ENCODE assay signal across 11 mouse cellular contexts in the genomic region with DNA sequence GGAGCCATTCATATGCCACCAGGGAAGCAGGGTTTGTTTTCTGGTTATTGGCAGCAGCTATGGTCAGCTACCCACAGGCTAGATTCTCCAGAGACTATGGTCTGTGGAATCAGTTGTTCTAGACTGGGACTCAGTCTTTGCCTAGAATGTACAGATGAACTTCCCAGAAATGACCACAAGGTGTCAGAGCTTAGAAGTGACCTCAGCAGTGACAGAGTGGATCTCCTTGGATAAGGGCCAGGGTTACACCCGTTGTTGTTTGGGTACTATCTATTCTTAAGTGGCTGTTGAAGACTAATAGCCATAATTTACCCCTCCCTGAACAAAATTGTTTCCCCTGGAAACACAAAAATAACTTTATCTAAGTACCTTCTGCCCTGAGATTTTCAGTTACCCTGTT. TPM values are rescaled to one million over a fixed set of nuclear protein-coding genes. Genes with fewer than 3 reads are reported as not detected.
DNase-seq lines count a peak whose midpoint lies in the region; ATAC-seq and TF ChIP-seq lines count a peak whose summit lies in the region.
"Had no signal": no experiment of that assay in that cellular context is flagged by ENCODE, and none has a peak within 500 bp of the region (broad histone marks: within the 10 kb centered on the region; RNA-seq: fewer than 3 reads in every experiment).

No protein-coding gene starts in this region.

- H3K36me3 ChIP-seq in forebrain, embryonic 14.5 days (ENCODE audit: control insufficient read depth, insufficient read depth, low read length): no peaks in the 10 kb centered on the region
- no peaks in the 10 kb centered on the region for H3K36me3 ChIP-seq in forebrain, embryonic 11.5 days (ENCODE audit: control insufficient read depth, insufficient read depth, low read length)
- H3K36me3 ChIP-seq in liver, embryonic 14.5 days (replicated peaks; ENCODE audit: control insufficient read depth, insufficient read depth, low read depth): no peaks in the 10 kb centered on the region
- H3K36me3 ChIP-seq: embryonic facial prominence, embryonic 13.5 days; heart, embryonic 13.5 days had no signal

- no peak for ATAC-seq in forebrain, embryonic 14.5 days
- ATAC-seq in forebrain, embryonic 11.5 days (replicated peaks; ENCODE audit: low FRiP score): no peak
- ATAC-seq in liver, embryonic 14.5 days (ENCODE audit: insufficient read depth): no peak

- 13% methylated on average over 1 of the region's 1 CpGs for WGBS in forebrain, embryonic 14.5 days
- 32% methylated on average over 1 of the region's 1 CpGs for WGBS in forebrain, embryonic 11.5 days
- 8% methylated on average over 1 of the region's 1 CpGs for WGBS in liver, embryonic 14.5 days (ENCODE audit: insufficient replicate concordance)

- no peaks in the 10 kb centered on the region for H3K9me3 ChIP-seq in forebrain, embryonic 14.5 days (replicated peaks; ENCODE audit: control insufficient read depth, low read length)
- H3K9me3 ChIP-seq in forebrain, embryonic 11.5 days (ENCODE audit: control insufficient read depth, low read length): no peaks in the 10 kb centered on the region
- H3K9me3 ChIP-seq in liver, embryonic 14.5 days (ENCODE audit: control insufficient read depth, low read length): no peaks in the 10 kb centered on the region
- H3K9me3 ChIP-seq: embryonic facial prominence, embryonic 13.5 days; heart, embryonic 13.5 days had no signal

- no peak for TF ChIP-seq POLR2A in cortical plate, adult 2 months (IDR thresholded peaks at IDR 0.05; ENCODE audit: extremely low read depth, insufficient read depth, low read length)

- no peak for TF ChIP-seq EP300 in liver, embryonic 14.5 days (IDR thresholded peaks at IDR 0.05; ENCODE audit: low read depth)

- intact Hi-C loops in gastrocnemius, postnatal 14 days (cut with DNase I; ENCODE audit: low total_unique reads): no loop called here

- H3K27ac ChIP-seq in forebrain, embryonic 14.5 days (ENCODE audit: low read depth, low read length): no peak overlapping the region
- H3K27ac ChIP-seq in forebrain, embryonic 11.5 days (ENCODE audit: low read depth, low read length): no peak overlapping the region
- H3K27ac ChIP-seq in liver, embryonic 14.5 days: no peak overlapping the region
- no peak overlapping the region for H3K27ac ChIP-seq in cortical plate, adult 2 months (ENCODE audit: insufficient read depth, low read length)
- H3K27ac ChIP-seq: embryonic facial prominence, embryonic 13.5 days; heart, embryonic 13.5 days had no signal

- no peaks in the 10 kb centered on the region for H3K4me1 ChIP-seq in forebrain, embryonic 14.5 days (ENCODE audit: control insufficient read depth, insufficient read depth, low read length)
- no peaks in the 10 kb centered on the region for H3K4me1 ChIP-seq in forebrain, embryonic 11.5 days (replicated peaks; ENCODE audit: control insufficient read depth, insufficient read depth, low read length)
- H3K4me1 ChIP-seq in liver, embryonic 14.5 days (replicated peaks; ENCODE audit: control insufficient read depth in 2 of 2, insufficient read depth in 2 of 2, low read length in 1 of 2): peaks cover 0 to 6% of the 10 kb centered on the region in 2 experiments; a peak in 1 of 4 replicates
- H3K4me1 ChIP-seq in cortical plate, adult 2 months (ENCODE audit: control insufficient read depth, insufficient read depth, low read length): no peaks in the 10 kb centered on the region
- H3K4me1 ChIP-seq: embryonic facial prominence, embryonic 13.5 days had no signal

- peak; percentile 60 for DNase-seq in forebrain, embryonic 14.5 days (ENCODE audit: low spot score)
- no peak for DNase-seq in forebrain, embryonic 11.5 days (ENCODE audit: low spot score)
- DNase-seq in liver, embryonic 14.5 days (ENCODE audit: low read depth in 3 of 3, low spot score in 3 of 3): no peak
- no peak for DNase-seq in liver
- DNase-seq in retina, embryonic 14.5 days (ENCODE audit: low spot score): peak; percentile 78
- DNase-seq in T-cell, adult 2 months (ENCODE audit: low spot score): no peak
- DNase-seq in gastrocnemius, postnatal 14 days: no peak

- no peak overlapping the region for H3K4me2 ChIP-seq in forebrain, embryonic 14.5 days (ENCODE audit: low read length)
- H3K4me2 ChIP-seq in forebrain, embryonic 11.5 days (ENCODE audit: low read depth, low read length, severe bottlenecking): no peak overlapping the region
- no peak overlapping the region for H3K4me2 ChIP-seq in liver, embryonic 14.5 days (ENCODE audit: low read depth)
- H3K4me2 ChIP-seq: embryonic facial prominence, embryonic 13.5 days; heart, embryonic 13.5 days had no signal

- no peak overlapping the region for H3K4me3 ChIP-seq in forebrain, embryonic 14.5 days (ENCODE audit: low read depth, low read length)
- H3K4me3 ChIP-seq in forebrain, embryonic 11.5 days (ENCODE audit: low read depth, low read length): no peak overlapping the region
- no peak overlapping the region for H3K4me3 ChIP-seq in liver, embryonic 14.5 days (ENCODE audit: insufficient read depth in 1 of 2, low read depth in 2 of 2, low read length in 2 of 2)
- no peak overlapping the region for H3K4me3 ChIP-seq in cortical plate, adult 2 months (ENCODE audit: insufficient read depth, low read length)
- H3K4me3 ChIP-seq: embryonic facial prominence, embryonic 13.5 days; heart, embryonic 13.5 days; myocyte had no signal

- H3K27me3 ChIP-seq in forebrain, embryonic 14.5 days (replicated peaks; ENCODE audit: control insufficient read depth, insufficient read depth, low read length): no peaks in the 10 kb centered on the region
- H3K27me3 ChIP-seq in forebrain, embryonic 11.5 days (ENCODE audit: control insufficient read depth, insufficient read depth, low read length): no peaks in the 10 kb centered on the region
- H3K27me3 ChIP-seq in liver, embryonic 14.5 days (ENCODE audit: control insufficient read depth, insufficient read depth, low read length): no peaks in the 10 kb centered on the region
- H3K27me3 ChIP-seq: embryonic facial prominence, embryonic 13.5 days; heart, embryonic 13.5 days had no signal

- peak; percentile 36; the same call in 1 of the 2 replicates for TF ChIP-seq CTCF in liver, embryonic 14.5 days (IDR thresholded peaks at IDR 0.05; ENCODE audit: low read depth)
- peak; percentile 31; the same call in 1 of the 2 replicates for TF ChIP-seq CTCF in cortical plate, adult 2 months (IDR thresholded peaks at IDR 0.05; ENCODE audit: extremely low read depth, insufficient read depth, low read length)

- H3K9ac ChIP-seq in forebrain, embryonic 14.5 days (ENCODE audit: low read length): no peak overlapping the region
- no peak overlapping the region for H3K9ac ChIP-seq in forebrain, embryonic 11.5 days (ENCODE audit: low read length)
- no peak overlapping the region for H3K9ac ChIP-seq in liver, embryonic 14.5 days (replicated peaks)
- H3K9ac ChIP-seq: embryonic facial prominence, embryonic 13.5 days; heart, embryonic 13.5 days had no signal

RNA-seq across cellular contexts. Expression of a gene that starts 21.0 kb away (rescaled TPM):
- 0.25 and 0.62 TPM in 2 replicates for polyA plus RNA-seq in forebrain, embryonic 14.5 days (2014; fragmentation: Nextera tagmentation; extraction: Ambion mirVana)
- polyA plus RNA-seq in forebrain, embryonic 11.5 days (2014; fragmentation: Nextera tagmentation; extraction: Ambion mirVana): 1.3 TPM in 2 replicates
- polyA plus RNA-seq in liver, embryonic 14.5 days (2012; rRNA removed): 0.10 and 0.16 TPM in 2 replicates
- 0.08 and 0.28 TPM in 2 replicates for polyA plus RNA-seq in liver, embryonic 14.5 days (2014; fragmentation: Nextera tagmentation; extraction: Ambion mirVana)
- polyA plus RNA-seq in cortical plate, adult 2 months (2012; rRNA removed): 6.7 and 7.6 TPM in 2 replicates
- total RNA-seq in gastrocnemius, postnatal 14 days (2021): 1 to 10 TPM; 1.9 to 2.5 TPM

RNA-seq across cellular contexts. Expression of a gene that starts 55.8 kb away (rescaled TPM):
- polyA plus RNA-seq in forebrain, embryonic 14.5 days (2014; fragmentation: Nextera tagmentation; extraction: Ambion mirVana): 154 and 176 TPM in 2 replicates
- polyA plus RNA-seq in forebrain, embryonic 11.5 days (2014; fragmentation: Nextera tagmentation; extraction: Ambion mirVana): 172 and 184 TPM in 2 replicates
- polyA plus RNA-seq in liver, embryonic 14.5 days (2012; rRNA removed): 126 and 145 TPM in 2 replicates
- polyA plus RNA-seq in liver, embryonic 14.5 days (2014; fragmentation: Nextera tagmentation; extraction: Ambion mirVana): 209 and 213 TPM in 2 replicates
- 126 and 132 TPM in 2 replicates for polyA plus RNA-seq in cortical plate, adult 2 months (2012; rRNA removed)
- total RNA-seq in gastrocnemius, postnatal 14 days (2021): 10 to 100 TPM; 68.0 to 69.5 TPM

Comparison
In these comparisons a context has a peak if more than half of its experiments do, and no peak if none do; other contexts are left out.
1. DNase-seq: peak in forebrain, embryonic 14.5 days (single experiment) and retina, embryonic 14.5 days (single experiment); none in forebrain, embryonic 11.5 days (single experiment), liver, embryonic 14.5 days (0 of 3), liver (single experiment), T-cell, adult 2 months (single experiment) and gastrocnemius, postnatal 14 days (single experiment).